Mouse (Mus musculus) cerebellum, adult 11-12 months (tissue): ENCODE results near the gene Lce1f.

Experiments used
- DNase-seq: peaks from one replicate; pipeline ENCODE4 v3.0.0; 2022

Gene Lce1f

GRCm38 (mm10) chr3:92720250-92720649, at the start of gene Lce1f:
Gene Lce1f, minus strand, starts transcription at chr3:92720350.
- no peak for DNase-seq

- DNase-seq: no peak
Measured at GRCm38 (mm10) chr3:92764965-92765364, 44.8 kb upstream of the Lce1f start, which contains the start of gene Lce1h. Gene Lce1h, minus strand, starts transcription at chr3:92765065.

GRCm38 (mm10) chr3:92753197-92753596, 33.0 kb upstream of the Lce1f start:
- DNase-seq: no peak

- no peak for DNase-seq
Measured at GRCm38 (mm10) chr3:92752238-92752637, 32.1 kb upstream of the Lce1f start, which contains the start of gene Lce1g. Gene Lce1g, minus strand, starts transcription at chr3:92752338.

- no peak for DNase-seq
Measured at GRCm38 (mm10) chr3:92738996-92739395, 18.8 kb upstream of the Lce1f start, which contains the start of gene Gm38119. Gene Gm38119, minus strand, starts transcription at chr3:92739096.

- DNase-seq: no peak
Measured at GRCm38 (mm10) chr3:92722631-92723030, 2.5 kb upstream of the Lce1f start.

- no peak for DNase-seq
Measured at GRCm38 (mm10) chr3:92715122-92715521, 5.0 kb downstream of the Lce1f start.

- no peak for DNase-seq
Measured at GRCm38 (mm10) chr3:92708974-92709373, 11.2 kb downstream of the Lce1f start, which contains the start of gene Lce1e. Gene Lce1e, minus strand, starts transcription at chr3:92709074.

- no peak for DNase-seq
Measured at GRCm38 (mm10) chr3:92694613-92695012, 25.5 kb downstream of the Lce1f start.

- no peak for DNase-seq
Measured at GRCm38 (mm10) chr3:92691688-92692087, 28.5 kb downstream of the Lce1f start.

GRCm38 (mm10) chr3:92689154-92689553, 31.0 kb downstream of the Lce1f start:
- DNase-seq: peak; percentile 17

GRCm38 (mm10) chr3:92687110-92687509, 33.0 kb downstream of the Lce1f start, which contains the start of gene Lce1d:
Gene Lce1d, minus strand, starts transcription at chr3:92687210.
- DNase-seq: no peak

- DNase-seq: no peak
Measured at GRCm38 (mm10) chr3:92678947-92679346, 41.2 kb downstream of the Lce1f start, which contains the start of gene Lce1c. Gene Lce1c, plus strand, starts transcription at chr3:92679247.

GRCm38 (mm10) chr3:92670215-92670614, 49.9 kb downstream of the Lce1f start, which contains the start of gene Lce1a2:
Gene Lce1a2, minus strand, starts transcription at chr3:92670315.
- no peak for DNase-seq
